Comparison of ENCODE assay signal across 9 mouse cellular contexts in genomic region chr17:37203206-37203916, GRCm38 (mm10). TPM values are rescaled to one million over a fixed set of nuclear protein-coding genes. Genes with fewer than 3 reads are reported as not detected.
A peak's percentile ranks its signal among the peaks of the same experiment; 100 is the strongest.
DNase-seq lines count a peak whose midpoint lies in the region; ATAC-seq and TF ChIP-seq lines count a peak whose summit lies in the region.
"Had no signal": no experiment of that assay in that cellular context is flagged by ENCODE, and none has a peak within 500 bp of the region (broad histone marks: within the 10 kb centered on the region; RNA-seq: fewer than 3 reads in every experiment).

No protein-coding gene starts in this region.

- no peak overlapping the region for H3K4me2 ChIP-seq in embryonic facial prominence, embryonic 11.5 days (ENCODE audit: low read depth, low read length)
- H3K4me2 ChIP-seq in kidney, postnatal 0 days (ENCODE audit: low read length): no peak overlapping the region
- H3K4me2 ChIP-seq in liver, embryonic 13.5 days: no peak overlapping the region
- H3K4me2 ChIP-seq in neural tube, embryonic 12.5 days (replicated peaks): no peak overlapping the region
- H3K4me2 ChIP-seq: embryonic facial prominence, embryonic 15.5 days had no signal

- peaks cover under 1% of the 10 kb centered on the region; the same call in 1 of the 2 replicates for H3K27me3 ChIP-seq in embryonic facial prominence, embryonic 11.5 days (ENCODE audit: control insufficient read depth, insufficient read depth, low read length)
- H3K27me3 ChIP-seq in kidney, postnatal 0 days (ENCODE audit: insufficient read depth, low read length): peaks cover 6% of the 10 kb centered on the region; the same call in 1 of the 2 replicates
- H3K27me3 ChIP-seq in liver, embryonic 13.5 days: peaks cover 7% of the 10 kb centered on the region
- H3K27me3 ChIP-seq in neural tube, embryonic 12.5 days (replicated peaks): peaks cover 3% of the 10 kb centered on the region
- no peaks in the 10 kb centered on the region for H3K27me3 ChIP-seq in testis, adult 2 months (ENCODE audit: control insufficient read depth, insufficient read depth, low read length)

- no peak for TF ChIP-seq POLR2A in testis, adult 2 months (IDR thresholded peaks at IDR 0.05; ENCODE audit: control insufficient read depth, low read depth, low read length)

- H3K9me3 ChIP-seq in embryonic facial prominence, embryonic 11.5 days (replicated peaks; ENCODE audit: control insufficient read depth, low read length): no peaks in the 10 kb centered on the region
- H3K9me3 ChIP-seq in kidney, postnatal 0 days (replicated peaks; ENCODE audit: low read length): no peaks in the 10 kb centered on the region
- H3K9me3 ChIP-seq in liver, embryonic 13.5 days (replicated peaks): no peaks in the 10 kb centered on the region
- H3K9me3 ChIP-seq in neural tube, embryonic 12.5 days: no peaks in the 10 kb centered on the region
- H3K9me3 ChIP-seq: embryonic facial prominence, embryonic 15.5 days had no signal

- no peak overlapping the region for H3K27ac ChIP-seq in embryonic facial prominence, embryonic 11.5 days (replicated peaks; ENCODE audit: low read depth, low read length)
- no peak overlapping the region for H3K27ac ChIP-seq in kidney, postnatal 0 days
- no peak overlapping the region for H3K27ac ChIP-seq in liver, embryonic 13.5 days
- H3K27ac ChIP-seq in neural tube, embryonic 12.5 days: no peak overlapping the region
- H3K27ac ChIP-seq in testis, adult 2 months (ENCODE audit: control insufficient read depth, insufficient read depth, low read depth, low read length): no peak overlapping the region
- H3K27ac ChIP-seq: embryonic facial prominence, embryonic 15.5 days had no signal

- no peak overlapping the region for H3K4me3 ChIP-seq in embryonic facial prominence, embryonic 11.5 days (ENCODE audit: low read depth, low read length)
- H3K4me3 ChIP-seq in kidney, postnatal 0 days (replicated peaks; ENCODE audit: low read depth, low read length): no peak overlapping the region
- H3K4me3 ChIP-seq in liver, embryonic 13.5 days (replicated peaks): no peak overlapping the region
- H3K4me3 ChIP-seq in neural tube, embryonic 12.5 days: no peak overlapping the region
- H3K4me3 ChIP-seq in testis, adult 2 months (ENCODE audit: control insufficient read depth, low read depth, low read length): no peak overlapping the region
- H3K4me3 ChIP-seq: embryonic facial prominence, embryonic 15.5 days had no signal

- ATAC-seq in embryonic facial prominence, embryonic 11.5 days (replicated peaks; ENCODE audit: insufficient number of reproducible peaks, low FRiP score, low TSS enrichment, low read depth): 0 out of 2 replicates have a peak, but pooled peaks have one; percentile 44
- ATAC-seq in kidney, postnatal 0 days (replicated peaks; ENCODE audit: low FRiP score, low read depth): peak; percentile 81
- ATAC-seq in liver, embryonic 13.5 days (ENCODE audit: low read depth): no peak
- ATAC-seq in neural tube, embryonic 12.5 days (ENCODE audit: low FRiP score, low read depth): peak; percentile 65; the same call in 1 of the 2 replicates

- peak; percentile 100 for TF ChIP-seq CTCF in kidney, postnatal 0 days (IDR thresholded peaks at IDR 0.05; ENCODE audit: low read depth)
- peak; percentile 91; the same call in 1 of the 2 replicates for TF ChIP-seq CTCF in testis, adult 2 months (IDR thresholded peaks at IDR 0.05; ENCODE audit: control insufficient read depth, insufficient read depth, insufficient replicate concordance, low read depth, low read length)

- H3K36me3 ChIP-seq in embryonic facial prominence, embryonic 11.5 days (replicated peaks; ENCODE audit: control insufficient read depth, insufficient read depth, low read depth, low read length): no peaks in the 10 kb centered on the region
- H3K36me3 ChIP-seq in kidney, postnatal 0 days (ENCODE audit: insufficient read depth, low read length): no peaks in the 10 kb centered on the region
- H3K36me3 ChIP-seq in liver, embryonic 13.5 days: no peaks in the 10 kb centered on the region
- no peaks in the 10 kb centered on the region for H3K36me3 ChIP-seq in neural tube, embryonic 12.5 days
- H3K36me3 ChIP-seq in testis, adult 2 months (ENCODE audit: control insufficient read depth, insufficient read depth, low read length): no peaks in the 10 kb centered on the region
- H3K36me3 ChIP-seq: embryonic facial prominence, embryonic 15.5 days had no signal

- H3K4me1 ChIP-seq in embryonic facial prominence, embryonic 11.5 days (ENCODE audit: control insufficient read depth, insufficient read depth, low read length): no peaks in the 10 kb centered on the region
- H3K4me1 ChIP-seq in kidney, postnatal 0 days (replicated peaks; ENCODE audit: insufficient read depth, low read length): no peaks in the 10 kb centered on the region
- H3K4me1 ChIP-seq in liver, embryonic 13.5 days (replicated peaks): no peaks in the 10 kb centered on the region
- no peaks in the 10 kb centered on the region for H3K4me1 ChIP-seq in neural tube, embryonic 12.5 days
- H3K4me1 ChIP-seq in testis, adult 2 months (ENCODE audit: control insufficient read depth, insufficient read depth, low read length): no peaks in the 10 kb centered on the region
- H3K4me1 ChIP-seq: embryonic facial prominence, embryonic 15.5 days had no signal

- H3K9ac ChIP-seq in embryonic facial prominence, embryonic 11.5 days (replicated peaks; ENCODE audit: low read length): no peak overlapping the region
- no peak overlapping the region for H3K9ac ChIP-seq in kidney, postnatal 0 days (ENCODE audit: low read depth, low read length)
- no peak overlapping the region for H3K9ac ChIP-seq in liver, embryonic 13.5 days
- no peak overlapping the region for H3K9ac ChIP-seq in neural tube, embryonic 12.5 days
- H3K9ac ChIP-seq: embryonic facial prominence, embryonic 15.5 days had no signal

- DNase-seq in A20 (ENCODE audit: low read depth, low spot score): peak; percentile 82
- DNase-seq in adrenal gland, postnatal 10 days: peak; percentile 82
- DNase-seq in embryonic facial prominence, embryonic 11.5 days (ENCODE audit: low spot score): peak; percentile 88
- DNase-seq in heart, adult 9 months (ENCODE audit: low spot score in 2 of 2): peak; percentile 36 to 66
- peak; percentile 86 for DNase-seq in kidney, postnatal 0 days (ENCODE audit: low spot score)
- peak; percentile 33 for DNase-seq in liver, embryonic 13.5 days

- 1% methylated on average over 4 of the region's 4 CpGs for WGBS in embryonic facial prominence, embryonic 11.5 days
- under 1% methylated on average over 4 of the region's 4 CpGs for whole genome bisulfite sequencing in kidney, postnatal 0 days
- under 1% methylated on average over 4 of the region's 4 CpGs for WGBS in liver, embryonic 13.5 days (ENCODE audit: insufficient replicate concordance)
- 1% methylated on average over 4 of the region's 4 CpGs for WGBS in neural tube, embryonic 12.5 days

RNA-seq across cellular contexts. Expression of gene Olfr94, which starts 2.6 kb away (rescaled TPM):
- not detected for total RNA-seq in adrenal gland, postnatal 10 days (2021)
- not detected in 2 replicates for polyA plus RNA-seq in embryonic facial prominence, embryonic 11.5 days (2014; fragmentation: Nextera tagmentation; extraction: Ambion mirVana)
- not detected in 2 replicates for polyA plus RNA-seq in kidney, postnatal 0 days (2015; fragmentation: Nextera tagmentation; extraction: Ambion mirVana)
- polyA plus RNA-seq in liver, embryonic 13.5 days (2015; fragmentation: Nextera tagmentation; extraction: Ambion mirVana): not detected in 2 replicates
- not detected in 2 replicates for polyA plus RNA-seq in neural tube, embryonic 12.5 days (2016; fragmentation: Nextera tagmentation; extraction: Ambion mirVana)
- not detected in 2 replicates for polyA plus RNA-seq in testis, adult 2 months (2012; rRNA removed)

RNA-seq across cellular contexts. Expression of gene Olfr95, which starts 9.6 kb away (rescaled TPM):
- not detected for total RNA-seq in adrenal gland, postnatal 10 days (2021)
- not detected in 2 replicates for polyA plus RNA-seq in embryonic facial prominence, embryonic 11.5 days (2014; fragmentation: Nextera tagmentation; extraction: Ambion mirVana)
- polyA plus RNA-seq in kidney, postnatal 0 days (2015; fragmentation: Nextera tagmentation; extraction: Ambion mirVana): not detected in 2 replicates
- not detected in 2 replicates for polyA plus RNA-seq in liver, embryonic 13.5 days (2015; fragmentation: Nextera tagmentation; extraction: Ambion mirVana)
- not detected in 2 replicates for polyA plus RNA-seq in neural tube, embryonic 12.5 days (2016; fragmentation: Nextera tagmentation; extraction: Ambion mirVana)
- not detected in 2 replicates for polyA plus RNA-seq in testis, adult 2 months (2012; rRNA removed)
- polyA plus RNA-seq: embryonic facial prominence, embryonic 15.5 days had no signal

RNA-seq across cellular contexts. Expression of gene Ubd, which starts 9.7 kb away (rescaled TPM):
- total RNA-seq in adrenal gland, postnatal 10 days (2021): under 1 TPM; 0.78 to 0.88 TPM
- polyA plus RNA-seq in embryonic facial prominence, embryonic 11.5 days (2014; fragmentation: Nextera tagmentation; extraction: Ambion mirVana): not detected in 2 replicates
- not detected in 2 replicates for polyA plus RNA-seq in kidney, postnatal 0 days (2015; fragmentation: Nextera tagmentation; extraction: Ambion mirVana)
- not detected in 2 replicates for polyA plus RNA-seq in liver, embryonic 13.5 days (2015; fragmentation: Nextera tagmentation; extraction: Ambion mirVana)
- not detected in 2 replicates for polyA plus RNA-seq in neural tube, embryonic 12.5 days (2016; fragmentation: Nextera tagmentation; extraction: Ambion mirVana)
- polyA plus RNA-seq in testis, adult 2 months (2012; rRNA removed): not detected in 2 replicates
- polyA plus RNA-seq: embryonic facial prominence, embryonic 15.5 days had no signal

RNA-seq across cellular contexts. Expression of gene Olfr96, which starts 16.6 kb away (rescaled TPM):
- total RNA-seq in adrenal gland, postnatal 10 days (2021): not detected
- not detected in 2 replicates for polyA plus RNA-seq in embryonic facial prominence, embryonic 11.5 days (2014; fragmentation: Nextera tagmentation; extraction: Ambion mirVana)
- polyA plus RNA-seq in kidney, postnatal 0 days (2015; fragmentation: Nextera tagmentation; extraction: Ambion mirVana): not detected in 2 replicates
- not detected in 2 replicates for polyA plus RNA-seq in liver, embryonic 13.5 days (2015; fragmentation: Nextera tagmentation; extraction: Ambion mirVana)
- not detected in 2 replicates for polyA plus RNA-seq in neural tube, embryonic 12.5 days (2016; fragmentation: Nextera tagmentation; extraction: Ambion mirVana)
- not detected in 2 replicates for polyA plus RNA-seq in testis, adult 2 months (2012; rRNA removed)

RNA-seq across cellular contexts. Expression of gene Olfr97, which starts 33.8 kb away (rescaled TPM):
- total RNA-seq in adrenal gland, postnatal 10 days (2021): not detected
- polyA plus RNA-seq in embryonic facial prominence, embryonic 11.5 days (2014; fragmentation: Nextera tagmentation; extraction: Ambion mirVana): not detected in 2 replicates
- not detected in 2 replicates for polyA plus RNA-seq in kidney, postnatal 0 days (2015; fragmentation: Nextera tagmentation; extraction: Ambion mirVana)
- not detected in 2 replicates for polyA plus RNA-seq in liver, embryonic 13.5 days (2015; fragmentation: Nextera tagmentation; extraction: Ambion mirVana)
- polyA plus RNA-seq in neural tube, embryonic 12.5 days (2016; fragmentation: Nextera tagmentation; extraction: Ambion mirVana): not detected in 2 replicates
- 0.08 TPM in 1 of 2 replicates, not detected in the other for polyA plus RNA-seq in testis, adult 2 months (2012; rRNA removed)
- polyA plus RNA-seq: embryonic facial prominence, embryonic 15.5 days had no signal

Comparison
In these comparisons a context has a peak if more than half of its experiments do, and no peak if none do; other contexts are left out.
1. DNase-seq: peak in every context shown above with its lines; median percentile 88 in embryonic facial prominence, embryonic 11.5 days; 86 in kidney, postnatal 0 days; 82 in A20; 82 in adrenal gland, postnatal 10 days; 51 in heart, adult 9 months; 33 in liver, embryonic 13.5 days.